Mouse (Mus musculus) kidney, adult 2 months (tissue): ENCODE measurements around the gene Slc27a2.

Experiments used
- CTCF ChIP-seq: fragments of 200-500 bp; conservative IDR thresholded peaks from 2 replicates; pipeline ENCODE4 v1.5.1; 2011; ENCODE audit warnings: low read depth, mild to moderate bottlenecking, control low read depth, low read length, moderate library complexity, mixed read lengths; ENCODE audit not compliant: insufficient read depth, insufficient read length
- POLR2A ChIP-seq: fragments of 200-500 bp; IDR thresholded peaks from one replicate; pipeline ENCODE4 v1.6.1; 2011; ENCODE audit warnings: low read depth, low read length, control low read depth

GRCm38 (mm10) chr2:126618470-126619179, 66.4 kb downstream of the Slc27a2 start:
- no peak for TF ChIP-seq POLR2A
- no peak for TF ChIP-seq CTCF
